In the genomic region with DNA sequence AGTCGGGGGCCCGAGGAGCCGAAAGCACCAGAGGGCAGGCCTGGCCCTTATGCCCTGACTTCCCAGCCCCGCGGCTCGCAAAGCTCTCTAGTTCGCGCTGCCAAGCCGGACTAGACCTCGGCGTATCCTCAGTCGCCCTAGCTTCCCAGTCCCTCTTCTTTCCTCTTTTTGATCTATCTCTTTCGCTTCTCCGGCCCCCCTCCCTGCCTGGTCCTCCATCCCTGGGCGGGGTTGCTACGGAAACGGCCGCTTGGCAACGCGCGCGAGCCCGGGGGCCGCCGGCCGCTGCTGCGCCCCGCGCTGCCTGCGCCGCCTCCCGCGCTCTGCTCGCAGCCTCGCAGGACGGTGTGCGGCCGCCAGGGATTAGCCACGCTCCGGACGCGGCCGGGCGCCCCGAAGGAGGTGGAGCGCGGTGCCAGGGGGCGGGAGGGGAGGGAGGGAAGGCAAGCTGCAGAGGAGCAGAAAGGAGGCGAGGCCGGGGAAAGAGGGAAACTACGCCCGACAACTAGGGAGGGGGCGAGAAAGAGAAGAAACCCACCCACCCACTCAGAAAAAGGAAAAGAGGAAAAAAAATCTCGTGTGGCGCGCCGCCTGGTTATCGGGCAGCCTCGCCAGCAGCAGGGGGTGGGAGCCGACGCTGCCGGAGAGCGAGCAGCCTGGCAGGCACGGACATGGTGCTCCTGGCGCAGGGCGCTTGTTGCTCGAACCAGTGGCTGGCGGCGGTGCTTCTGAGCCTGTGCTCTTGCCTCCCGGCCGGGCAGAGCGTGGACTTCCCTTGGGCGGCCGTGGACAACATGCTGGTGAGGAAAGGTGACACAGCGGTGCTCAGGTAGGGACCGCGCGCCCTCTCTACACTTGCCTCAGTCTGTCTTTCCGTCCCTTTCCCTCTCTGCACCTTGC, we compare ENCODE assay signal across 8 mouse cellular contexts. TPM values are rescaled to one million over a fixed set of nuclear protein-coding genes. Genes with fewer than 3 reads are reported as not detected.
A peak's percentile ranks its signal among the peaks of the same experiment; 100 is the strongest.
DNase-seq lines count a peak whose midpoint lies in the region; ATAC-seq lines count a peak whose summit lies in the region.

A gene (plus strand): TSS at position 271 of the 900 bp plus-strand sequence.

- peak; percentile 41 for DNase-seq in 3T3-L1 (ENCODE audit: low read depth, low spot score)
- DNase-seq in cerebellum, adult 11 months: peak; percentile 87
- DNase-seq in forebrain, embryonic 14.5 days (ENCODE audit: low spot score): peak; percentile 82
- DNase-seq in layer of hippocampus, adult 11-12 months (ENCODE audit: low spot score): peak; percentile 82
- DNase-seq in urinary bladder, postnatal 14 days (ENCODE audit: low spot score): peak; percentile 62

- under 1% methylated on average over 73 of the region's 79 CpGs for WGBS in forebrain, embryonic 14.5 days
- under 1% methylated on average over 79 of the region's 79 CpGs for WGBS in heart, embryonic 16.5 days
- WGBS in liver, embryonic 15.5 days (ENCODE audit: insufficient replicate concordance): under 1% methylated on average over 75 of the region's 79 CpGs
- whole genome bisulfite sequencing in neural tube, embryonic 14.5 days: under 1% methylated on average over 79 of the region's 79 CpGs

- H3K36me3 ChIP-seq in forebrain, embryonic 14.5 days (ENCODE audit: control insufficient read depth, insufficient read depth, low read length): no peaks in the 10 kb centered on the region
- H3K36me3 ChIP-seq in heart, embryonic 16.5 days (ENCODE audit: control insufficient read depth, insufficient read depth): no peaks in the 10 kb centered on the region
- no peaks in the 10 kb centered on the region for H3K36me3 ChIP-seq in liver, embryonic 15.5 days (replicated peaks)
- no peaks in the 10 kb centered on the region for H3K36me3 ChIP-seq in neural tube, embryonic 14.5 days (ENCODE audit: control insufficient read depth, insufficient read depth, low read length)

- peak within 1 kb of the TSS; percentile 79 for H3K9ac ChIP-seq in forebrain, embryonic 14.5 days (ENCODE audit: low read length)
- H3K9ac ChIP-seq in heart, embryonic 16.5 days (ENCODE audit: low read length): peak within 1 kb of the TSS; percentile 26
- H3K9ac ChIP-seq in liver, embryonic 15.5 days: no peak within 1 kb of the TSS
- H3K9ac ChIP-seq in neural tube, embryonic 14.5 days (replicated peaks; ENCODE audit: low read depth, low read length): peak within 1 kb of the TSS; percentile 82

- H3K4me2 ChIP-seq in forebrain, embryonic 14.5 days (ENCODE audit: low read length): peak within 1 kb of the TSS; percentile 90
- peak within 1 kb of the TSS; percentile 85 for H3K4me2 ChIP-seq in heart, embryonic 16.5 days (ENCODE audit: low read depth, low read length)
- H3K4me2 ChIP-seq in liver, embryonic 15.5 days: peak within 1 kb of the TSS; percentile 53
- H3K4me2 ChIP-seq in neural tube, embryonic 14.5 days (ENCODE audit: low read depth, low read length): peak within 1 kb of the TSS; percentile 76

- H3K4me1 ChIP-seq in forebrain, embryonic 14.5 days (ENCODE audit: control insufficient read depth, insufficient read depth, low read length): peaks cover 7% of the 10 kb centered on the region; the same call in 1 of the 2 replicates
- H3K4me1 ChIP-seq in heart, embryonic 16.5 days (ENCODE audit: control insufficient read depth, insufficient read depth, low read length): peaks cover 3% of the 10 kb centered on the region; the same call in 1 of the 2 replicates
- no peaks in the 10 kb centered on the region for H3K4me1 ChIP-seq in liver, embryonic 15.5 days (replicated peaks)
- no peaks in the 10 kb centered on the region; the same call in 1 of the 2 replicates for H3K4me1 ChIP-seq in neural tube, embryonic 14.5 days (ENCODE audit: control insufficient read depth, insufficient read depth, low read length)

- peak within 1 kb of the TSS; percentile 68 for H3K4me3 ChIP-seq in forebrain, embryonic 14.5 days (ENCODE audit: low read depth, low read length)
- H3K4me3 ChIP-seq in heart, embryonic 16.5 days (ENCODE audit: low read length): peak within 1 kb of the TSS; percentile 52
- peak within 1 kb of the TSS; percentile 33 for H3K4me3 ChIP-seq in liver, embryonic 15.5 days (replicated peaks)
- peak within 1 kb of the TSS; percentile 71 for H3K4me3 ChIP-seq in neural tube, embryonic 14.5 days (ENCODE audit: low read depth, low read length)

- H3K27ac ChIP-seq in forebrain, embryonic 14.5 days (ENCODE audit: low read depth, low read length): peak within 1 kb of the TSS; percentile 96
- 0 out of 2 replicates have a peak within 1 kb of the TSS, but pooled peaks have one; percentile 41 for H3K27ac ChIP-seq in heart, embryonic 16.5 days (ENCODE audit: low read length)
- no peak within 1 kb of the TSS for H3K27ac ChIP-seq in liver, embryonic 15.5 days (replicated peaks)
- peak within 1 kb of the TSS; percentile 92 for H3K27ac ChIP-seq in neural tube, embryonic 14.5 days (ENCODE audit: low read depth, low read length)

- peak; percentile 80 for ATAC-seq in forebrain, embryonic 14.5 days
- ATAC-seq in heart, embryonic 16.5 days (replicated peaks; ENCODE audit: extremely low read depth, insufficient read depth, low FRiP score): peak; percentile 74
- no peak; the same call in 1 of the 2 replicates for ATAC-seq in liver, embryonic 15.5 days (ENCODE audit: insufficient read depth)
- ATAC-seq in neural tube, embryonic 14.5 days (ENCODE audit: low read depth): peak; percentile 77

- H3K27me3 ChIP-seq in forebrain, embryonic 14.5 days (replicated peaks; ENCODE audit: control insufficient read depth, insufficient read depth, low read length): no peaks in the 10 kb centered on the region
- H3K27me3 ChIP-seq in heart, embryonic 16.5 days (ENCODE audit: control insufficient read depth, insufficient read depth, low read length): peaks cover 31% of the 10 kb centered on the region
- H3K27me3 ChIP-seq in liver, embryonic 15.5 days: peaks cover 52% of the 10 kb centered on the region
- H3K27me3 ChIP-seq in neural tube, embryonic 14.5 days (ENCODE audit: control insufficient read depth, insufficient read depth, low read length): no peaks in the 10 kb centered on the region

- H3K9me3 ChIP-seq in forebrain, embryonic 14.5 days (replicated peaks; ENCODE audit: control insufficient read depth, low read length): no peaks in the 10 kb centered on the region
- no peaks in the 10 kb centered on the region for H3K9me3 ChIP-seq in heart, embryonic 16.5 days (replicated peaks; ENCODE audit: control insufficient read depth, low read length)
- H3K9me3 ChIP-seq in liver, embryonic 15.5 days (replicated peaks): no peaks in the 10 kb centered on the region
- no peaks in the 10 kb centered on the region for H3K9me3 ChIP-seq in neural tube, embryonic 14.5 days (ENCODE audit: control insufficient read depth, low read length)

RNA-seq across cellular contexts. Expression of the gene that starts here (rescaled TPM):
- polyA plus RNA-seq in forebrain, embryonic 14.5 days (2014; fragmentation: Nextera tagmentation; extraction: Ambion mirVana): 28.3 and 35.2 TPM in 2 replicates
- polyA plus RNA-seq in heart, embryonic 16.5 days (2015; fragmentation: Nextera tagmentation; extraction: Ambion mirVana): 1.2 and 1.3 TPM in 2 replicates
- polyA plus RNA-seq in liver, embryonic 15.5 days (2015; fragmentation: Nextera tagmentation; extraction: Ambion mirVana): 0.08 TPM in 1 of 2 replicates, not detected in the other
- 37.5 and 47.7 TPM in 2 replicates for polyA plus RNA-seq in neural tube, embryonic 14.5 days (2014; fragmentation: Nextera tagmentation; extraction: Ambion mirVana)

Comparison
In these comparisons a context has a peak if more than half of its experiments do, and no peak if none do; other contexts are left out.
1. RNA of the gene that starts here (polyA plus RNA-seq): 37.5 to 47.7 TPM in neural tube, embryonic 14.5 days and 28.3 to 35.2 TPM in forebrain, embryonic 14.5 days; 1.2 to 1.3 TPM in heart, embryonic 16.5 days and 0.08 TPM in liver, embryonic 15.5 days; every median in the first group is over 10 times any median in the second.
2. Peak in every context shown above with its lines, with median percentiles within 50 percentile points of each other: DNase-seq, H3K4me2 ChIP-seq and H3K4me3 ChIP-seq.